Mouse (Mus musculus): ENCODE measurements around the gene Mmp13. TPM values are rescaled to one million over a fixed set of nuclear protein-coding genes. Genes with fewer than 3 reads are reported as not detected.

Mmp13 gene
- polyA plus RNA-seq, 1 experiment from 2014 or later = not detected

Other genes starting within 250 kb of the Mmp13 start
- 24.8 and 26.8 TPM in 2 replicates for gene Dync2h1, start 88.1 kb upstream of the Mmp13 start, polyA plus RNA-seq (2015; fragmentation: Nextera tagmentation; extraction: Ambion mirVana)
- 126 and 134 TPM in 2 replicates for gene Dcun1d5, start 88.0 kb upstream of the Mmp13 start, polyA plus RNA-seq (2015; fragmentation: Nextera tagmentation; extraction: Ambion mirVana)
- not detected in 2 replicates for gene Mmp12, start 71.9 kb downstream of the Mmp13 start, polyA plus RNA-seq (2015; fragmentation: Nextera tagmentation; extraction: Ambion mirVana)
- gene Mmp1b, start 115.5 kb downstream of the Mmp13 start, polyA plus RNA-seq (2015; fragmentation: Nextera tagmentation; extraction: Ambion mirVana) = not detected in 2 replicates
- not detected in 2 replicates for gene Mmp3, start 173.3 kb downstream of the Mmp13 start, polyA plus RNA-seq (2015; fragmentation: Nextera tagmentation; extraction: Ambion mirVana)
- not detected in 2 replicates for gene Mmp10, start 229.8 kb downstream of the Mmp13 start, polyA plus RNA-seq (2015; fragmentation: Nextera tagmentation; extraction: Ambion mirVana)